Mouse (Mus musculus) layer of hippocampus, adult 11-12 months (tissue): Measurements from ENCODE around the gene Sirt4.
"Not testable (repeated sequence)": the region's sequence is repeated elsewhere in the genome, so short reads cannot be mapped to it uniquely, and the experiment has no call there.

ENCODE experiments used
- DNase-seq: peaks from one replicate; pipeline ENCODE4 v3.0.0; 2022; ENCODE audit warnings: low spot score

The Sirt4 gene

DNA sequence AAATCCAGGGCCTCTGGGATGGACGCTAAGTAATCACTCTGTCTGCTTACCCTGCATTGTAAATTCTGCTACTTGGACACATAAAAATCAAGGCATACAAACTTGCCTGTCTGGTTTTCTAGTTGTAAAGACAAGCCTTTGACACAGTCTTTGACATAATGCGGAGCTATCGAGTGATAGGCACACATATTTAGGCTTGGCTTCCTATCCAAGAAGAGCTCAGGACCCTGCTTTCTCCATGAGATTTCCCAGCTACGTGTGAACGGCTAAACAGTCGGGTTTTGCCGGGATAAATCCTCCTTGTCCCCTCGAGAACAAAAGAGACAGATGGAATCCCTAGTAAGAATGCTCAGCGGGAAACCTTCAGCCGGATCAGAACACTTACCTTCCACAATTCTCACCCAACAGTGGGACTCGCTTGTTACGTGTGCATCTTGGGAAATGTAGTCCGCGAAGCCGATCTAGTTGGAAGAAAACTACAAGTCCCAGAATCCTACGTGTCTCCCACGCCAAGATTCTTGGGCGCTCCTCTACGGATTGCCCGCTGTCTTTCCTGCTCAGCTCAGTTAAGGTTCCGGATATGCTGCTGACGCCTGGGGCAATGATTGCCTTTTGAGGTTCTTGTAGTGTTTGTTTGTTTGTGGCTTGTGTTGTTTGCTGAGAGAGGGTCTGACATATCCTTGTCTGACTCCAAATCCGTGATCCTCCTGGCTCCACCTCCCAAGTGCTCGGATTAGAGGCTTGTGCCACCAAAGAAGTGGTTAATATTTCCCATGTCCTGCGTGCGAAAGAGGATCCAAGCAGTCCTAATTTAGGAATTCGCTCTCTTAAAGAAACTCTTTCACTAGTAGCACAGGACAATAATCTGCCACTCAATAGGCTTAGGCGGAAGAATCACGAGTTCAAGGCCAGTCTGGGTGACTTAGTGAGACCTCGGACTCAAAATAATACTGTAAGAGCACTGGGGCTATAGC is at the start of gene Sirt4:
Sirt4 (minus strand) TSS at position 779 of the 974 bp plus-strand sequence.
- DNase-seq, result peak; percentile 91

DNA sequence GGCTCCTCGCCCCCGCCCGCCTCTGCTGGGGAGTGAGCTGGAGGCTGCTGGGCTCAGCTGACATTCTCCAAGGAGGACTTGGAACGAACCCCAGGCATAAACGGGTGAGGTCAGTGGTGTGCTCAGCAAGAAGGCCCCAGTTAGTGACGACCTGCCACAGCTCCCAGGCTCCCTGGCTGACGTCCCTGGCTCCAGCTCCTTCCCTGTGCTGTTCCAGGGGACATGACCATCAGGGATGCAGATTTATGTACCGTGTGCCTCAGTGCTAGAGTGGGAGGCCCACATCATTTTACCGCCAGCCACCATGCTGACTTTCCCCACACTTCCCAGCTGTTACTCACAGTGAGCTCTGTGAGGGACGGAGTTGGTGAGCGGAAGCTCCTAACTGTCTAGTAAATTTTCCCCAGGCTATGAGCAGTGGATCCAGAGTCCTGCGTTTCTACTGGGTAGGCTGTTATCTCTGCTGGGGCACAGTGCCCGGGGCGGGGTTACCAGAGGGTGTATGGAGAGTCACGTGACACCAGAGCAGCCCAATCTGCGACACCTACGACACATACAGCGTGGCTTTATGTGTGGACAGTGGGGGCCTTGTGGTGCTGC is 47.2 kb upstream of the Sirt4 start:
- DNase-seq, result peak; percentile 67

DNA sequence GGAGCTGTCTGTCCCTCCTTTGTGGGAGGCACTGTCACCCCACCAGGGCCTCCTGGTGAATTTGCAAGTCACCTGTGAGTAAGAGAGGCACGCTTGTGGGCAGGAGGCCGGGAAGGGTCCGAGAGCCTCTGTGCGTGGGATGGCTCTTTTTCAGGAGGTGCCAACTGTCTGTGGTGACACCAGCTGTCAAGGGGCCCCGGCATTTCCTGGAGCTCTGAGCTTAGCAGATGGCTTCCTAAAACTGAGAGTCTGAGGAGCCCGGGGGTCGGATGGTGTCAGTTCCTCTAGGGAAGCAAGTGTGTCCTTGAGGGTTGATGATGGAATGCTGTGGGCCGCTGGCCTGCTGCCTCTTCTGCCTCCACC is 45.9 kb upstream of the Sirt4 start:
- no peak for DNase-seq

DNA sequence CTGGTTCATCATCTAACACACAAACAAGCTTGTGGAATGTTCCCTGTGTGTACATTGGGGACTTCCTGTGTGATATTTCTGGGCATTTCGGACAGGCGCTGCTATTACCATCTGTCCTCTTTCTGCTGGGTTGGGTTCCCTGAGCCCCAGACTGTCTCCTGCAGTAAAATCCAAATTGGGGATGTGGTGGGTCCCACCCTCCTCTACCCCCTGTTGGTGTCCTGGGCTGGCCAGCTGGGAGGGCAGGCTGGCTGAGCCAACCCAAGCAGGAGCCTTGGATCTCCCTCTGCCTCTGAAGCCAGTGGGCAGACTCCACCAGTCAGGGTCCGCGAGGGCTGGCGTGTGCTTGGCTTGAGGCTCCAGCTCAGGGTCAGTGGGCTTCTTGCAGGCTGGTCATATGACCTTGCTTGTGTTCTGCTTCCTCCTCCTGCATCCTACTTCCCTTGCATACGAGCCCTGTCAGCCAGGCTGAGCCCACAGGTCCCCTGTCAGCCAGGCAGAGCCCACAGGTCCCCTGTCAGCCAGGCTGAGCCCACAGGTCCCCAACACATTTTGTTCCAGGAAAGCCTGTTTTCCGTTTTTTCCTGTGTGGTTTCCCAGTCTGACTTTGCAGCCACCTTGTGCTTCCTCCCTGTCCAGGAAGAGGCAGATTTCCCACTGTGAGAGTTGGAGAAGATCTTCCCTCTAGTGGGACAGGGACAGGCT is 45.4 kb upstream of the Sirt4 start:
- DNase-seq, result no peak

DNA sequence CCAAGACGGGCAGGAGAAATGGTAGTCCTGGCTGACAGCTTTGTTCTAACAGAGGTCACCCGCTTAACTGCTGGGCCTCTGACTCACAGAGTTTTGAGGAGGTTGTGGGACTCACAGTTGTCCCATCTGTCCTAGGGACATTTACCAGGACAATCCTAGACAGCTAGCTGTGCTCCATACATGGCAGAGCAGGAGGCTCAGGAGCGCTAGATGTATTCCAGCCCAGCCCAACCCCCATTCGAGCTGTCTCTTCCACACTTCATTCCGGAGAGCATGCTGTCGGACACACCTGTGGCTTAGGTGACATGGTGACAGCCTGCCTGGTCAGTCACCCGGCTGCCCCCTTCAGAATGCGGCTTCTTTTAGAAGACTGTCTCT is 44.8 kb upstream of the Sirt4 start:
- DNase-seq, result no peak

DNA sequence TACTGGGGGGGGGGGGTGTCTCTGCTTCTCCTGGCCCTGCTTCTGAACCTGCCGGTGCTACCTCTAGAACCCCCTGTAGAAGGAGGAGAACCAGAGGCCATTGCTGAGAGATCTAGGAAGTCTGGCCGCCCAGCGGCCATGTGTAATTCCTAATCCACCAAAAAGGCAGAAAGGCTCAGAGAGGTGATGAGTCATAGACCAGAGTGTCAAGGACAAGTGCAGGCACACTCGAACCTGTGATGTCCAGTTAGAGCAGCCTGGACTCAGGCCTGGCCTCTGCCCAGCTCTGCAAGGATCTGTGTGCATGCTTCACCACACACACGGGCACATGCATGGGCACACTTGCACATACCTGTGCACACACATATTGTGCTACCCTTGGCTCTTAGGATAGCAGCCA is 43.6 kb upstream of the Sirt4 start:
- no peak for DNase-seq

DNA sequence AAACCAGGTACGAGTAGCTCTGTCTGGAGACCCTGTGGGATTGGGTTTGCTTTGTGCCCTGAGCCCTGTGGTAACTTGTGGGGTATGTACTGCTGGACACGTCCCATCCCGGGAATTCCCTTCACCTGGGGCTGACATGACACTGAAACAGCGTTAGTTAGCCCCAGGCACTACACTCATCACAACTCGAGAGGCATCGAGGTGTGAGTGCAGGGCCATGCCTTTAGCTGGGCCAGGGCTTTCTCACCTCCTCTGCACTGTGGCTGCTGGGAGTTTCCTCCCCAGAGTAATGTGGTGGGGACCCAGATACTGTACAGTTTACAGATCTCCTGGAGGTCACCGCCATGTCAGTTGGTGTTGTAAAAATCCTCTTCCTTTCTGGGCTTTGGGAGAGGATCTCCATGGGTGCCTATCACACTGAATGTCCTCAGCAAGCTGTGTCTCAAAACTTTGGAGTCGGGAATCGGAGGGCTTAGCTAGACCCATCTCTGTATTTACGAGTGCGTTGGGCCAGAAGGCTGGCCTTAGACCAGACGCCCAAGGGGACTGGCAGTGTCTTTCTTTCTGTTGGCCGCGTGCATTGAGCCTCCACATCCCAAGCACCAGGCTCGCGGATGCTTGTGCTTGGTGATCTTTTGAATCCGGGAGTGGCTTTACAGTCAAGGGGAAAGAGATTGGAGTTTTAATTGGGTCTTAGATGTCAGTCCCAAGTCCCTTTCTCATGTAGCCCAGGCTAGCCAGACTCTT is 42.1 kb upstream of the Sirt4 start:
- no peak for DNase-seq

DNA sequence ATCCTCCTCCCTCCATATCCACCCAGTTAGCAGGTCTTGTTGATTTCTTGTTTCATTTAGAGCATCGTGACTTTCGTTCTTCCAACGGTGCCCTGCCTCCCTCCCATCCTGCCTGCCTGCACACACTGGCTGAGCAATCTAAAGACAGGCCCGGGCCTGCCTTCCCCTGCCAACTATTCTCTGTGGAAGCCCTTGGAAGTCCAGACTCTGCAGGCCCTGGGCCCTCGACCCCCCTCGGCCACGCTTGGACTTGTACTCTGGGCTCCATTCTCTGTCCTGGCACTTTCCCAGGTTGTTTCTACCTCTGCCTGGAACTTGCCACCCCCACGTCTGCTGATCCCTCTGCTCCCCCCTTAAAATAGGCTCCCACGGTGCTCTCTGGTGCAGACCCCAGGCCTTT is 41.4 kb upstream of the Sirt4 start:
- DNase-seq, result no peak

DNA sequence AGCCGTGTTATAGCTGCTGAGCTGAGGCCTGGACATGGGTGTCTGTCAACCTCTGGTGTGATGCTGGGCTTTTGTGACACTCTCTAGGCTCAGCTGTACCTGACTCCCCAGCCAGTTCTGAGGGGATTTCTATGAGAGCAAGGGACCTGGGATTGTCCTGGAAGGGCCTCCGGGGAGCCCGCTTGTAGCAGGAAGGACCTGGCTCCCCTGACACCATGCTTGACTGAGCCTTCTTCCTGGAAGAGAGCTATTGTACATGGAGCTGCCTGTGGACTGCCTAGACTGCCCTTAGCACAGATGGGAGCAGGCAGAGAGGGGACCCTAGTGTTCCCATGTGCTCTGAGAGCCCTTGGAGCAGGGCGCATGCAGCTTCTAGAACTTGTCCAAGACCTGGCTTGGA is 40.9 kb upstream of the Sirt4 start:
- DNase-seq, result no peak

DNA sequence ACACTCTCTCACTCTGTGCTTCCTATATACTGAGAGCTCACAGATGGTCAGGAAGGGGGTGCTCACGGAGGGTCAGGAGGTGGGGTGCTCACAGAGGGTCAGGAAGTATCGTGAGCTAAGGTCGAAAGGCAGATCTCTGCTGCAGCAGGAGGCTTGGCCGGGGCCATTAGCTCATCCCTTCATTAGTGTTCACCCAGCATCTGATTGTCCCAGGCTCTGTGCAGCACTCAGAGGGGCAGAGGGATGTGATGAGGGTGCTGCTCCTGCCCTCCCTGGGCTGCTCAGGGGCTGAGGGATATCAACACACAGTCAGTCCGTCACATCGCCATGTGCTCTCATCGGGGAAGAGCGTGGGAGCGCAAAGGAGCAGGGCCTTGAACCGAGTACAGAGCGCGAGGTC is 39.9 kb upstream of the Sirt4 start:
- no peak for DNase-seq

DNA sequence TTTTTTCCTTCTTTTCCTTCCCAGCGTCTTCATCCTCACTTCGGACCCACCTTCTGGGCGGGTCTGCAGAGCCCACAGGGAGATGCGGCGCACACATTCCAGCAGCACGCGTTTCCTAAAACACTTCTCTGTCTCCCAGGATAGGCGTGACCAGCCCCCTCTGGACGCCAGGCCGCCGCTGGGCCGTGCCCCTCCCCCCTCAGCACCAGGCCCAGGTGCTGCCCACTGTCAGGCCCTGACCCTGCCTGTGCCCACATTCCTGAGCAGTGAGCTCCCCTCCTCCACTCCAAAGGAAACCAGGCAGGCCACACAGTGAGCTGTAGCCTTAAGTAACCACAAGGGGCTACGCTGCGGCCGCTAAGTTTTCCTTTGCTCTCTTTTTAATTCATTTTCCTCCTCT is 39.4 kb upstream of the Sirt4 start:
- no peak for DNase-seq

DNA sequence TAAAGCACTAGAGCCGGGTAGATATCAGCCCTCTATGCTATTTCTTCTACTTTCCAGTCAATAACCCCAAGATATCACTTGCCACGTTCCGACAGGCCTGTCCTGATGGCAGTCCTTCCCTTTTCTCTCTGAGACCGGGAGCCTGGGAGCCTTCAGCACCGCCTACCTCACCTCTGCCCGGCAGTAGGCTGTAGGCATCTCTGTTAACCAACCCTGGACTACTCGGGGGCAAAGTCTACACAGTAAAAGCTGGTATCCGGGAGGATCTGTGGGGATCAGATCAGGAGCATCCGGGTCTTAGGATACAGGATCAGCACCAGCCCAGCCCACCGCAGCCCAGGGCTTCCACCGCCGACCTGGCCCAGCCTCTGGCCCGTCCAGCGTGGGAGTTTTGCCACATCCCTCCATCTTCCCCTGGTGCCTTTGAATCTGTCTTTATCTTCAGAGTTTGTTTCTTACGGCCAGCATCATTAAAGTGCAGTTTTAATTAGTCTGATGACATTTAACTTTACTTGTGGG is 38.5 kb upstream of the Sirt4 start:
- no peak for DNase-seq

DNA sequence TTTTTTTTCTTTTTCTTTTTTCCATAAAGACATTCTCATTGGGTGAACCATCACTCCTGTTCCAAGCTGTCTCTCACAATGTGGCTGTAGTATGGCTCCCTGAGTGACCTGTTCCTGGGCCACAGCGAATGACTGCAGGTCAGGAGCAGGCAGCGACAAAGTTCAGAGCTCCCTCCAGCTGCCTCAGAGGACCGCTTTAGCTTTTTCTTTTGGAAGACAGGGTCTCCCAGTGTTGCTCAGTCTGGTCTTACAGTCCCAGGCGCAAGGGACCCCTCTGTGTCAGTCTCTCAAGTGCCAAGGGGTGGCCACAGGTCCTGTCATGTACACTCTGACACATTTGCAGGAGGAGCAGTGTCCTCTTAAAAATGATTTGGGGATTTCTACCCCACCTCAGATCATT is 38.0 kb upstream of the Sirt4 start:
- no peak for DNase-seq

DNA sequence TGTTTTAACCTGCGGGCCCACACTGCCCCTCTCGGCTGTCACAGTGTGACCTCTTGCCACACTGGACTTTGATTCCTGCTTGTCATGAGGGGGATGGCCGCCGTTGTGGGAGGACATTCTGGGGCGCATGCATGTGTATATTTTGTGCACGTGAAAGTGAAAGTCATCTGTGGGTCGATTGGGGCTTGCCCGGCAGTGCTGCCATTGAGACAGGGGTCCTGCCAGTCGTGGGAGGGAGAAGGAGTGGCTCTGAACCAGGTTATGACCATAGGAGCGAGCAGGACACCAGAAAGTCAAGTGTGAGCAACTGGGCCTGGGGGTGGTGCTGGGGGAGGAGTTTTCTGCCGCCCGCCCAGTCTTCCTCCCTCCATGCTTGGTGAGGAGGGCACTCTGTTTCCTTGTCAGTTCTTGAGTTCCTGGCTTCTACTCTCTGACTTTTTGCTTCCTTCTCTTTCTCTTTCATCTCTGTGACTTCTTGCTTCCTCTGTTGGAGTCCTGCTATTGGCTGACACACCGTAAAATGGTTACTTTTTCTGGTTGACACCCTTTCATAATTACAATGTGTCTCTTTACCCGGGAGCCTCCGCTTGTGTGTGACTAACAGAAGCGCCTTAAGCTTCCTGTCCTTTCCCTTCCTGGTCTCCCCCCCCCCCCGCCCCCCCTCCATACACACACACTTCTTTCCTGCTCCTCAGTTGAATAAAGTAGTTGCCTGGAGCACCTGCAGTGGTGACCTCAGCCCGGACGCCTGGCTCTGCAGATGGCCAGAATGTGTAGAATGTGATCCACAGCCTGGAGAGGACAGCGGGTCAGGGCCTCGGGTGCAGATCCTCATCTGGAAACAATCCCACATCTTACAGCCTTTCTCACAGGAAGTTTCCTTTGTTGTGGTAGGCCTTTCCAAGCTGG is 37.3 kb upstream of the Sirt4 start:
- DNase-seq, result no peak

DNA sequence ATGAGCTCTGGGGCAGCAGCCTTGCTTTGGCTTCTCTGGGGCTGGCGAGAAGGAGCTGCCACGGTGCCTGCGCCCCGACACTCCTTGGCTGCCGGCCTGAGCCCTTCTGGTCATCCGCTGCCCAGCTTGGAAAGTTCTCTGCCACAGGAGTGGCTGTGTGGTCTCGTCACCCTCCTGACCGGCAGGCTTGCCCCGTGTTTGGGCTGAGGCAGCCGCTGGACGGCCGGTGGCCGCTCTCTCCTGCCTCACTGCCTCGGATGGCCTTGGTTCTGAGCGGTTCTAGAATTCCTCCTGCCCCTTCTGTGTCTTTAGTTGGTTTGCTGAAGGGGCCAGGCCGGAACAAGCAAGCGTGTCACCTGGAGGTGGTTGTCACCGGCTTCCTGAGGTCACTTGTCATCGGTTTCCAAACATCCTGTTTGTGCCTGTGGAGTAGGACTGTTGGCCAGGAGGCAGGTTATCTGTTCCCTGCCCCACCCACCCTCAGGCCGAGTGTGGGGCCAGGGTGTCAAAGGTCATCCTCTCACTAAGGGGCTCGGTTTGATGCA is 35.9 kb upstream of the Sirt4 start:
- no peak for DNase-seq

DNA sequence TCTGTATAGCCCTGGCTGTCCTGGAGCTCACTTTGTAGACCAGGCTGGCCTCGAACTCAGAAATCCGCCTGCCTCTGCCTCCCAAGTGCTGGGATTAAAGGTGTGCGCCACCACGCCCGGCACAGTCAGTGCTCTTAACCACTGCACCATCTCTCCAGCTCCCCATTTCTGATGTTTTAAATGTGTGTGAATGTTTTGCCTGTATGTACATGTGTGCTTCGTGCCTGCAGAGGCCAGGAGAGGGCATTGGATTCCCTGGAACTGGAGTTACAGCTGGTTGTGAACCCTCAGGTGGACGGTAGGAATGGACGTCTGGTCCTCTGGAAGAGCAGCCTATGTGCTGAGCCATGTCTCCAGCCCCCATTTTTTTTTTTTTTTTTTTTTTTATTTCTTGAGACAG is 33.7 kb upstream of the Sirt4 start:
- not testable (repeated sequence) for DNase-seq

DNA sequence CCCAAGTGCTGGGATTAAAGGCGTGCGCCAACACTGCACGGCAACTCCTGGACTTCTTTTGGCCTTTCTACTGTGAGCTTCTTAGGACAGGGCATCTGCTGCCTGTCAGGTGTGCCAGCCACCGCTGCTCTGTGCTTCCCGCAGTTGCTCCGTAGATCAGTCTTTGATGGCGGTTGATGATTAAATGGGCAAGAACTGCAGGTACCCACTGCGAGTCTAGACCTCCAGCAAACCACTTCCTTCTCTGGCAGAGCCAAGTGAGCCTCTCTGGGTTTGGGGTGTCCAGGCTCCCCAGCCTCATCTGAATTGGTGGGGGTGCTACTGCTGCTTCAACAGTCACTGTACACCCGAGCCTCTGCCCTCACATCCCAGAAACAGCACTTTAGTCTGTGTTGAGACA is 33.0 kb upstream of the Sirt4 start:
- no peak for DNase-seq

DNA sequence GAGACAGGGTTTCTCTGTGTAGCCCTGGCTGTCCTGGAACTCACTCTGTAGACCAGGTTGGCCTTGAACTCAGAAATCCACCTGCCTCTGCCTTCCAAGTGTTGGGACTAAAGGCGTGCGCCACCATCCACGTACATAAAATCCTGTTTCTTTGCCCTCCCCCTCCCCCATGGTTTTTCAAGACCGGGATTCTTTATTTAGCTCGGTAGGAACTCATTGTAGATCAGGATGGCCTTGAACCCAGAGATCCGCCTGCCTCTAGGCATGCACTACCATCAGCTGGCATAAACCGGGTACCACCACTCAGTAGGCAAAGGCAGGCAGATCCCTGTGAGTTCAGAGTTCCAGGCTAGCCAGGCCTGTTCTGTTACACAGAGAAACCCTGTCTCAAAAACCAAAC is 32.4 kb upstream of the Sirt4 start:
- no peak for DNase-seq

DNA sequence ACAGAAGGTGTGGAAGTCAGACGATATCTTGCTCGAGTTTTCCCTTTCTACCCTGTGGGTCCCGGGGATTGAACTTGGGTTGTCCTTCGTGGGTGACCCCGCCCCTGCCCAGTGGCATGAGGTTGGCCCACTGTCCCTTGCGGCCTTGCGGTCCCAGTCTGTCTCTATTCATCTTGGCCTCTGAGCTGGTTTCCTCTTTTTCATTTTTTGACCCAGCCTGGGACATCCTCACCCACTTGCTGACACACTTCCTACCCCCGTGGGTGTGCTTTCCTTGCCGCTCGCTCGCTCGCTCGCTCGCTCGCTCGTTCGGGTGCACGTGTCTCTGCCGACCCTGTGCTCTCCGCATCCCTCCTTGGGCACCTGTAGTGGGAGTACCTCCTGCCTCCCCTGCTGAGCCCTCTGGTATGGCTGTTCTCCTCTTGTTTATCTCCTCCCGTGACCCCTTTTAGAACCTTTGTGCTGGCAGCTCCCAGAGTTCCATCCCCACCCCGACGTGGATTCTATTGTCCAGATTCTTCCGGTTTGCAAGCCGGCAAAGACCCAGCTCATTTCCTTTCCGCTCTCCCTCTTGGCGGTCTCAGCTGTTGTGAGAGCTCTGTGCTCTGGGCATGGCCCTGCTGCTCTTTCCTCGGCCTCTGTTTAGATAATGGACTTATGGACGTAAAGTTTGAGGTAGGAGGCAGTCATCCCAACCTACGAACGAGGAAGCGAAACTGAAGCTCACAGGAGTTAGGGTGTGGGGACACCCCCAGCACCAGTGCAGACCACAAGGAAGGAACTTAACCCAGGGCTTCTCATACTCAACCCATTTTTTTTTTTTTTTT is 31.8 kb upstream of the Sirt4 start:
- DNase-seq, result no peak
